Comparison of ENCODE assay signal across 11 mouse cellular contexts in genomic region chr1:183979814-183980243, GRCm38 (mm10). TPM values are rescaled to one million over a fixed set of nuclear protein-coding genes. Genes with fewer than 3 reads are reported as not detected.
A peak's percentile ranks its signal among the peaks of the same experiment; 100 is the strongest.
DNase-seq lines count a peak whose midpoint lies in the region; ATAC-seq lines count a peak whose summit lies in the region.
"Had no signal": no experiment of that assay in that cellular context is flagged by ENCODE, and none has a peak within 500 bp of the region (broad histone marks: within the 10 kb centered on the region; RNA-seq: fewer than 3 reads in every experiment).

No protein-coding gene starts in this region.

- H3K36me3 ChIP-seq in midbrain, embryonic 13.5 days = no peaks in the 10 kb centered on the region
- H3K36me3 ChIP-seq: heart, embryonic 13.5 days had no signal

- ATAC-seq in common myeloid progenitor, adult 5-6 weeks (replicated peaks; ENCODE audit: low read depth, poor library complexity, severe bottlenecking) = peak; percentile 95
- no peak; the same call in 1 of the 2 replicates for ATAC-seq in frontal cortex, adult (ENCODE audit: low TSS enrichment)
- ATAC-seq in midbrain, embryonic 13.5 days = no peak
- ATAC-seq: intestine, embryonic 16.5 days had no signal

- H3K27me3 ChIP-seq in midbrain, embryonic 13.5 days = no peaks in the 10 kb centered on the region
- H3K27me3 ChIP-seq: heart, embryonic 13.5 days had no signal

- no peak overlapping the region for H3K27ac ChIP-seq in midbrain, embryonic 13.5 days
- H3K27ac ChIP-seq: heart, embryonic 13.5 days had no signal

- no peaks in the 10 kb centered on the region for H3K4me1 ChIP-seq in midbrain, embryonic 13.5 days (replicated peaks)

- H3K4me3 ChIP-seq in midbrain, embryonic 13.5 days (replicated peaks) = no peak overlapping the region
- H3K4me3 ChIP-seq: heart, embryonic 13.5 days had no signal

- no peaks in the 10 kb centered on the region for H3K9me3 ChIP-seq in midbrain, embryonic 13.5 days

- no peak overlapping the region for H3K9ac ChIP-seq in midbrain, embryonic 13.5 days (replicated peaks)
- H3K9ac ChIP-seq: heart, embryonic 13.5 days had no signal

- H3K4me2 ChIP-seq in midbrain, embryonic 13.5 days (replicated peaks) = no peak overlapping the region
- H3K4me2 ChIP-seq: heart, embryonic 13.5 days had no signal

- peak; percentile 34 for DNase-seq in layer of hippocampus, adult 9-11 months
- DNase-seq in layer of hippocampus, postnatal 36 days = no peak
- DNase-seq in lung, postnatal 25 days (ENCODE audit: low spot score) = peak; percentile 67
- peak; percentile 19 to 58 for DNase-seq in spleen, postnatal 10 days (ENCODE audit: low spot score in 2 of 2)
- DNase-seq: cerebellum, adult 11-12 months; right cerebral cortex, postnatal 25 days had no signal

- whole genome bisulfite sequencing in midbrain, embryonic 13.5 days = 90% methylated on average over 9 of the region's 9 CpGs

RNA-seq across cellular contexts. Expression of gene Dusp10, which starts 33.3 kb away (rescaled TPM):
- 1 to 10 TPM; 5.3 to 5.9 TPM for total RNA-seq in layer of hippocampus, postnatal 36 days (2021)
- total RNA-seq in common myeloid progenitor, adult 5-6 weeks (2017) = 2.5 and 3.6 TPM in 2 replicates
- polyA plus RNA-seq in midbrain, embryonic 13.5 days (2015; fragmentation: Nextera tagmentation; extraction: Ambion mirVana) = 5.7 and 6.1 TPM in 2 replicates

RNA-seq across cellular contexts. Expression of gene 1700056E22Rik, which starts 54.3 kb away (rescaled TPM):
- not detected for total RNA-seq in layer of hippocampus, postnatal 36 days (2021)
- 0.09 and 1.4 TPM in 2 replicates for total RNA-seq in common myeloid progenitor, adult 5-6 weeks (2017)
- polyA plus RNA-seq in midbrain, embryonic 13.5 days (2015; fragmentation: Nextera tagmentation; extraction: Ambion mirVana) = 0.94 and 1.6 TPM in 2 replicates

Comparison
In these comparisons a context has a peak if more than half of its experiments do, and no peak if none do; other contexts are left out.
1. DNase-seq: peak in layer of hippocampus, adult 9-11 months (single experiment), lung, postnatal 25 days (single experiment) and spleen, postnatal 10 days (2 of 2); none in layer of hippocampus, postnatal 36 days (0 of 2).